Mouse (Mus musculus) kidney, adult 8-10 months (tissue): ENCODE measurements around the gene Igsf3.

Experiments
- DNase-seq, 2 experiments: peaks; one replicate each; pipeline ENCODE4 v3.0.0; 2022

Gene Igsf3

GRCm38 (mm10) chr3:101509707-101510544, 133.0 kb downstream of the Igsf3 start:
- peak in 1 of 2 experiments; percentile 45 for DNase-seq

GRCm38 (mm10) chr3:101510632-101511031, 133.7 kb downstream of the Igsf3 start:
- DNase-seq: no peak
